Mouse (Mus musculus) lung, postnatal 0 days (tissue): ENCODE results near the gene Msh4.

ENCODE experiments used
- CTCF ChIP-seq: IDR thresholded peaks from 2 replicates; pipeline ENCODE4 v1.5.1; 2016; ENCODE audit warnings: antibody characterized with exemption, mild to moderate bottlenecking
- EP300 ChIP-seq: IDR thresholded peaks from 2 replicates; pipeline ENCODE4 v1.6.1; 2016; ENCODE audit warnings: antibody characterized with exemption, mild to moderate bottlenecking, control low read depth

- TF ChIP-seq CTCF (no peak), EP300 (no peak)
These were observed 34.5 kb downstream of the Msh4 start for GRCm38 (mm10) chr3:153871396-153871795.
